Mouse (Mus musculus): ENCODE measurements around the gene Cyth1.

Cyth1 gene

GRCm38 (mm10) chr11:118118777-118119176 lies 129.6 kb downstream of the Cyth1 start:
- no peak for ATAC-seq (ENCODE audit: low TSS enrichment)

- ATAC-seq (ENCODE audit: low TSS enrichment), result no peak
Observed at GRCm38 (mm10) chr11:118114581-118115110, 133.7 kb downstream of the Cyth1 start.

DNA sequence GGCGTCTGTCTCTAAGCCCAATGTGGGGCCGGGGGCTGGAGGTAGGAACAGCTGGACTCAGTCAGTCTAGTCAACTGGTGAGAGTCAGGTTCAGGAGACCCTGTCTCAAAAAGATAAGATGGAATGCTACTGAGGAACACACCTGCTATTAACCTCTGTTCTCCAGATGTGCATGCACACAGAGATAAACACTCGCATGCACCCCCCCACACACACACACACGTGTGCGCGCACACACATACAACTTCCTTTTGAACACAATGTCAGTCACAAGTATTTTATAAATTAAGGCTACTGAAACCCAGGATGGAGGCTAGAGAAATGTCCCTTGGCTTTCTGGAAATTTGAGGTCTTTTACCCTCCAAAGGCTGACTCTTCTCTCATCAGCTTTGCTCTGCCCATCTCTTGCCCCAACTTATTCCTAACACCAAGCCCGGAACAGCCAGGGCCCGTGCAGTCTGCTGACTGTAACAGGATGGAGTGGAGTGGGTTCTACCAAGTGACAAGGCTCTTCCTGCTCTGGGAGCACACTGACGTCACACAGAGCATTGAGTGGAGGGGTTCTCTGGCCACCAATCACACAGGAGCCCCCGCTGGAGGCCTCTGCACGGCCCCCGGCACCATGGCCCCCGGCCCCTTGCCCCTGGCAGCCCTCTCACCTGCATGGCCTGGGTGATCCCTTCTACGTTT lies 134.7 kb downstream of the Cyth1 start:
- ATAC-seq (ENCODE audit: low TSS enrichment), result no peak

DNA sequence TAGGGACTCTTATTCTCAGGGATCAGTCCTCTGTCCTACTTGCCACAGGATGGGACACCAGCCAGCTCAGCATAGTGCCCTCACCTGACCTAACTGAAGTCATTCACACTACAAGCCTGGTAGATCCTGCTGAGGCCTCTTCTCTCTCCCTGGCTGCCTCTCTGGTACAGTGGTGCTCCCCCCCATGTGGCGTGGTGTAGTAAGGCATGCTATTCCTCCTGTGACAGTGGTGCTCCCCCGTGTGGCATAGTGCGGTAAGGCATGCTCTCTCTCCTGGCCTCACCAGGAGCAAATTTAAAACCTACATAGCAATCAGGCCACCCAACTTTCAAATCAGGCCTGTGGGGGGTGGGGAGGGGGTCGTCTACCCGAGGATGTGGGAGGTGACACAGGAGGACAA lies 144.4 kb downstream of the Cyth1 start:
- peak; percentile 87 for ATAC-seq (ENCODE audit: low TSS enrichment)

GRCm38 (mm10) chr11:118103383-118103782 lies 145.0 kb downstream of the Cyth1 start:
- ATAC-seq (ENCODE audit: low TSS enrichment), result no peak

DNA sequence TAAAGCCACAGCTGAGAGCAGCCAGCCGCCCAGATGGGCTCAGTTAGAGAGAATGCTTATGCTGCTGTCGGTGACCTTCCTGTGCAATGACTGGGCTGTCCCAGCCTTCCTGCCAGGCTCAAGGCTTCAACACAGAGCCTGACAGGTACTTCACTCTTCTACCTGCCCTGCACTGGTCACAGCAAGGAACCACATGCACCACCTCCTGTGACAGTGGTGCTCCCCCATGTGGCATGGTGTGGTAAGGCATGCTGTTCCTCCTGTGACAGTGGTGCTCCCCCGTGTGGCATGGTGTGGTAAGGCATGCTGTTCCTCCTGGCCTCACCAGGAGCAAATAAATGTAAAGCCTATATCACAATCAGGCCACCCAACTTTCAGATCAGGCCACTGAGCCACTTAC lies 145.6 kb downstream of the Cyth1 start:
- ATAC-seq (ENCODE audit: low TSS enrichment), result peak; percentile 61; the same call in 1 of the 2 replicates

- ATAC-seq (ENCODE audit: low TSS enrichment), result no peak
Observed at GRCm38 (mm10) chr11:118101133-118101532, 147.3 kb downstream of the Cyth1 start.

DNA sequence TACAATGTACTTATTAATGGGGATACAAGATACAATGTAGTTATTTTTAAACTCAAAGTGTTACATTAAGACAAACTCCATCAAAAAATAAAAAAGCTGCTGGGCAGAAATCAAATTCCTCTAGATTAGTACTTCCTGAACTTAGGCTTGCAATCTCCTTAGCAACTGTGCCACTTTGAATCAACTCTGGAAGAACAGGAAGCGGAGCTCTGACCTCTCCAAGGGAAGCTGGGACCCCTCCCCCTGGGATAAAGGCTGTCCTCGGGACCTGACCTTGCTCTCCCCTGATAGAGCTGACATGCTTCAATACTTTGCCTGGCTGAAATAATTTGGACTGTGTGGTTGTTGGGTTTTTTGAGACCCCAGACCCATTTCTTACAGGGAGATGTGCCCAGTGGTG lies 151.7 kb downstream of the Cyth1 start:
- ATAC-seq (ENCODE audit: low TSS enrichment), result no peak

GRCm38 (mm10) chr11:118095004-118095403 lies 153.4 kb downstream of the Cyth1 start:
- no peak for ATAC-seq (ENCODE audit: low TSS enrichment)

DNA sequence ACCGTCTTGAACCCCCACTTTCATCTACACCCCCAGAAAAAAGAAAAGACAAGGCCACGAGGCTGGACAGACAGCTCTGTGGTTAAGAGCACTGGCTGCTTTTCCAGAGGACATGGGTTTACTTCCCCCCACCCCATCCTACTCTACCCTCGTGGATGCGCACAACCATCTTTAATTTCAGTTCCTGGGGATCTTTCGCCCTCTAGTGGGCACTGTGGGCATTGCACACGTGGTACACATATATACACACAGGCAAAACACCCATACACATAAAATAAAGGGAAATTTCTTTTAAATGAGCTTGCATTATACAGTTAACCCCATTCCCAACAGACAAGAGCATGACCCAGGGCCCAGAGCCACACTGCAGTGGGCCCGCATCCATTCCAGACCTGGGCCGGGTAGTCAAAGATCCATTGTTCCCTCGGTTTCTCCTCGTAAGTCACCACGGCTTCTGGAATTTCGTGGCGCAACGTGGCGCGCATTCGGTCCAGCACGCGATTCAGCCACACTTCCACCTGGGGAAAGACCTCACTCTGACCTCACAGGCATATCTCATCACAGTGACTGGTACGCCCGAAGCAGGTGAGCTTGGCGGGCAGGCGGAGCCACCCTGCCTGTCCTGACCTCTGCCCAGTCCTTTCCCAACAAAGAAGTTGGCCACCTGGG lies 157.3 kb downstream of the Cyth1 start:
- ATAC-seq (ENCODE audit: low TSS enrichment), result no peak

- ATAC-seq (ENCODE audit: low TSS enrichment), result no peak
Observed at GRCm38 (mm10) chr11:118088896-118089295, 159.5 kb downstream of the Cyth1 start.

DNA sequence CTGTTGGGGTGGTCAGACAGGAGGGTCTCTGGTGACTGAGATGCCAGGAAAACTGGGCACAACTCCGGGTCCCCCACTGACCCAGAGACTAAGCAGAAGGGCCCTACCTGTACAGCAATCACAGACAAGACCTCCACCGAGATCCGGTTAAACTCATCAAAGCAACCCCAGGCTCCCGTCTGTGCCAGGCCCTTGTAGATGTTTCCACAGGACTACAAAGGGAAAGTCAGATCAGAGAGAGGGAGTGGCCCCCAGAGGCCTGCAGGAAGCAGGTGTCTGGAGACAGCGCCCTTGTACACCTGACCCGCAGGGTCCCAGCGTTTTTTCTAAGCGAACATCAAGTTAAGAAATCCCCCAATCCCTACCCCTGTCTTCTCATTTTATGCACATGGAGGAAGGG lies 162.4 kb downstream of the Cyth1 start:
- ATAC-seq (ENCODE audit: low TSS enrichment), result no peak

- no peak for ATAC-seq (ENCODE audit: low TSS enrichment)
Observed at GRCm38 (mm10) chr11:118085176-118085575, 163.2 kb downstream of the Cyth1 start.

DNA sequence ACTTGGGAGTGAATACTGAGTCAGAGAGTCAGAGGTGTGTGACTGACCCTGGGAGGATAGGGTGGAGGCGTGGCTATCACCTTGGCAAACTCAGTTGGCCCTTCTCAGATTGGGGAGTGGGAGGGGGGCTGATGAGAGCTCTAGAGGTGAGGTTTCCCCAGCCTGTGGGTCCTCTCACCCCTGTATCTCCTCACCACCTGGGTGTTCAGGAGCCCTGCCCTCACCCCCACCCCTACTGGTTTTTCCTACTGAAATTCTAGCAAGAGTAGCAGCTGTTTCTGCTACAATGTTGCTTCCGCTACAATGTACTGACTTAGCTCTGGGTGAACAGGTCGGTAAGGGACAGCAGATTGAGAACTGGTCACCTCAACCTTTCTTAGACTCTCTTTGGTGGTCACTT lies 164.1 kb downstream of the Cyth1 start:
- no peak for ATAC-seq (ENCODE audit: low TSS enrichment)

DNA sequence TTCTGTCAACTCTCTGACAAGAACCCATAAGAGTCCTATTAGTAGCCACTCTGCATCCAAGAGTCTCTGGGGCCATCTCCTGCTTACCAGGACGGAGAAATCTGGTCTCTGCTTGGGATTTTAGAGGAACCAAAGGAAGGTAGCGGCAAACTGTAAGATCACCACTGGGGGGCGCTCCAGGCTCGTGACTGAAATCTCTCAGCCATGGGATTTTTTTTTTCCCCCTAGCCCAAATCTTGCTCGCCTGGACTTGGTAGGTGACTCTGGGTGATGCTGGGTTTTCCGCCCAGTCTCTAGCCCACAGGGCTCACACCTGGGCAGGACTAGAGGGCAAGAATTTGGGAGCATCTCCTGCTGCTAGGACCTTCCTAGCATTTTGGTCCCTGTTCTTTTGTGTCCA lies 164.6 kb downstream of the Cyth1 start:
- ATAC-seq (ENCODE audit: low TSS enrichment), result peak; percentile 69; the same call in 1 of the 2 replicates

GRCm38 (mm10) chr11:118082294-118082693 lies 166.1 kb downstream of the Cyth1 start:
- no peak for ATAC-seq (ENCODE audit: low TSS enrichment)

Data from frontal cortex, adult (tissue).